Mouse (Mus musculus) gastrocnemius, adult 2 months (tissue): ENCODE measurements around the gene Cstb. TPM values are rescaled to one million over a fixed set of nuclear protein-coding genes. Genes with fewer than 3 reads are reported as not detected.
"Not testable (repeated sequence)": the region's sequence is repeated elsewhere in the genome, so short reads cannot be mapped to it uniquely, and the experiment has no call there.

ENCODE experiments used
- DNase-seq: peaks from one replicate; pipeline ENCODE4 v3.0.0; 2022
- H3K27ac ChIP-seq: fragments of 200-600 bp; 2 replicates; pipeline ENCODE4 v1.8.1; 2022; ENCODE audit warnings: mild to moderate bottlenecking
- H3K4me3 ChIP-seq: fragments of 200-600 bp; 2 replicates; pipeline ENCODE4 v1.8.1; 2022; ENCODE audit warnings: mild to moderate bottlenecking, moderate library complexity
- CTCF ChIP-seq: fragments of 200-600 bp; IDR thresholded peaks from 2 replicates; pipeline ENCODE4 v1.8.1; 2022; ENCODE audit warnings: antibody characterized with exemption, mild to moderate bottlenecking, moderate library complexity
- intact Hi-C: fragments of 180-260 bp; cut with DNase I; formaldehyde crosslinking; loops from one replicate; pipeline ENCODE4 v1.15.1; 2025
- total RNA-seq, 2 experiments: library from RNA; stranded (reverse); gene quantifications; 2 replicates each; pipeline ENCODE4 v1.2.3; 2021

The Cstb gene
- total RNA-seq, 2 experiments from 2014 or later, result 11.9 to 15.3 TPM

DNA sequence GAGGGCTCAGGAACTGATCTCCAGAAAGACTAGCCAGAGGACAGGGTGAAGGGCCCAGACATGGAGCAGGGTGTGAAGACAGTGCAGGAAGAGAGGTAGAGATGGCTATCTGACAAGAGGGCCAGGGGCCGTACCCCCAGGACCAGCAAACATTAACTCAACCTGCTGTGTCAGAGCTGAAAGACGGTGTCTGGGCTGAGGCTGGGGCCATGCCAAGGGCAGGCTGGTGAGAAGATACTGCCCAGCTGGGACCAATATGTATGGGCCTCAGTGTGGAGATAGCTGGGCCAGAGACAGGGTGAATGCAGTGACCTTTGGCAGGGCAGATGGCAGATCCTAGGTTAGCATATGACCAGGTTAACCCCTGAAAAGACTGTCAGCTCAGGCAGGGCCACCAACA lies 24.3 kb upstream of the Cstb start:
- intact Hi-C loops, result no loop called here
- no peak for DNase-seq
- Histone ChIP-seq H3K4me3 (no peak overlapping the region), H3K27ac (no peak overlapping the region)
- TF ChIP-seq CTCF, result no peak

DNA sequence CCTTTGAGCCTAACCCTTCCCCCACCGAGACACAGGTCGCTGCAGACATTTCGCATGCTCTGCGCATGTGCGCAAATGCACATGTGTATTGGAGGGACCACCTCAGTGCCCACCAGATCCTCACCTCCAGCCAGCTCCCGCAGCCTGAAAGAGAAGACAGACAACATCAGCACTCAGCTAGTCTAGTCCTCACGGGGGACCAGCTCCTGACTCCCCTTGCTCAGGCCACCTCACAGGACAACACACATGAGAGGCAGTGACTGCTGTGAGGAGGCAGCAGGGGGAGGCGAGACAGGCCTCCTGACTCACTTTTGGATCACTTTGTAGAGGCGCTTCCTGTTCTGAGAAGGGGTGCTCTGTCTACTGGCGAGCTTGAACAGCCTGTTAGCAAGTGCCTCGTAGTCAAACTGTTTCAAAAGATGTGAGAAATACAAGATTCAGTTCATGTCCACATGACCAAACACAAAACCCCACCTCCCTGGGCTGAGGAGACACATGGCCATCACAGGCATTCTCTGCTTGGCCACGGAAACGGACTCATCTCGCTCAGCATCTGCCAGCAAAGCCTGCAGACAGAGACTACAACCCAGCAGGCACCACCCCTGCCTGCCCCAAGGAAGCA lies 23.1 kb upstream of the Cstb start:
- intact Hi-C loops, result no loop called here
- Histone ChIP-seq H3K27ac (no peak overlapping the region), H3K4me3 (no peak overlapping the region)
- no peak for TF ChIP-seq CTCF
- DNase-seq, result no peak

DNA sequence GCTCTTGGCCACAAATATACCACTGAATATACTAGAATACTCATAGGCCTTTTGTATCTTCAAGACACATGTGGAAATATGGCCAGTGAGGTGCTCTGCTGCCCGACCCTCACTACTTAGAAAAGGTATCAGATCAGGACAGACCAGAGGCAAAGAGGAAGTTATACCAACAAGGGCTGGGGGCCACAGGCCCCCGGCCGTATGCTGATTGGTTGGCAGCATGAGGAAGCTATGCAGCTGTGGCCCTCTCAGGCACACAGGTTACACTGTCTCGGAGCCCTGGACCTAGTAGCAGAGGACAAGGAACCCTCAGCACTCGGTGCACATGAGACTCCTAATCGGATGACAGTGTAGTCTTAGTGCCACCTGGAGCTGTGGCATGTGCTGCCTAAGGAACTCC lies 19.3 kb upstream of the Cstb start:
- no peak for DNase-seq
- no peak for TF ChIP-seq CTCF
- Histone ChIP-seq H3K4me3 (no peak overlapping the region), H3K27ac (no peak overlapping the region)
- intact Hi-C loops, result no loop called here

DNA sequence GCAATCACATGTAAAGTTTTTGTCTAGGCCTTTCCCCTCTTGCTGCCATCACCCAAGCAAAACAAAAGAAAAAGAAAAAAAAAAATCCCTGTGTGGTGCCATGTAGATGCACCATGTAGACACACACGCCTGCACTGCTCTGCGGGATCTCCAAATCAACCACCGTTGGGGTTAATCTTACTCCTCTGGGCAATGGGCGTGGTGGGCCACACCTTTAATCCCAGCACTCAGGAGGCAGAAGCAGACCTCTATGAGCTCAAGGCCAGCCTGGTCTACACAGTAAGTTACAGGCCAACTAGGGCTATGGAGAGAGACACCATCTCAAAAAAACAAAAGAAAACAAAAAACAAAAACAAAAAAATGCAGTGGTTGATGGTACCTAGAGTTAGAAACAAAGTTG lies 18.3 kb upstream of the Cstb start:
- DNase-seq, result no peak
- intact Hi-C loops, result no loop called here
- TF ChIP-seq CTCF, result no peak
- Histone ChIP-seq H3K27ac (no peak overlapping the region), H3K4me3 (no peak overlapping the region)

DNA sequence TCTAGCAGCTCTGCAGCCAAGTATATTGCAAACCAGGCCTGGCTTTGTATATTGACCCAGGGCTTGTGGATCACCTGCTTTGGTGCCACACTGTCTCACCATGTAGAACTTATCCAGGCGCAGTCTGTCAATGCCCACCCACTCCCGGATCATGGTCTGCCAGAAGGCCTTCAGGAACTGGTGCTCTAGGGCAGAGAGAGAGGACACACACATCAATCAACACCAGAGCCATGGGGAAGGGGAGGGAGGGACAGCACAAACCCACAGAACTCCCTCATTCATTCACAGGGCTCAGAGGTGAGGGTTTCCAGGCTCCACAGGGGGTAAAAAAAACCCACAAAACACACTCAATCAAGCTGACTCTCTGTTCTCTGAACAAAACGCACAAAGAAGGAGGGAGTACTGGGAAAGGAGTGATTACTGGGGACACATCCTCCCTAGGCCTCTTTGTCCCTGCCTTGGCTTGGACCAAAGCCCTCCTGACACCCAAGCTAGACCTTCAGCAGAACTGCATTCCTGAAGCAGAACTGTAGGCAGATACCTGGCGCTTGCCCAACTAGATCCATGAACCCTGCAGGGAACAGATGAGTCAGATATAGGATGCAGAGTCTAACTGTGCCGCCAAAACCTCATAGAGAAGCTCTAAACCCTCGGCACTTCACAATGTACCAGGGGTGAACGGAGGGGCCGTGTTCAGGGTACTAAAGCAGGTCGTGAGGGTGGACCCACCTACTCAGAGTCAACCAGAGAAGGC lies 16.3 kb upstream of the Cstb start:
- no peak for TF ChIP-seq CTCF
- no peak for DNase-seq
- intact Hi-C loops, result no loop called here
- H3K4me3 ChIP-seq, result no peak overlapping the region
- no peak overlapping the region for H3K27ac ChIP-seq

DNA sequence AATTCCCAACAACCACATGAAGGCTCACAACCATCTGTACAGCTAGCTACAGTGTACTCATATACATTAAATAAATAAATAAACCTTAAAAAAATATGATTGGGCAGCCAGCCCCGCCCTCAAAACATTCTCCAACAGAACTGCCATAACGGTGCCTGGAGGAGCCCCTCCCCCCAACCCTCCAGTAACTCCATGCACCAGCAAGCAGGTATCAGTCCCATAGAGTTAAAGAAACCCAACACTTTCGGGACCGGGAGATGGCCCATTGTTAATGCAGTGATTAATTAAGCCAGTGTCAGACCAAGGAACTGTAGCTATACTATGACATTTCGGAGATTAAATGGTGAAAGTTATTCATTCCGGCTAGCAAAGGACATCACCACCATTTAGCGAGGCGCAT lies 13.6 kb upstream of the Cstb start:
- Histone ChIP-seq H3K4me3 (peak overlapping the region; percentile 81), H3K27ac (peak overlapping the region; percentile 94)
- DNase-seq, result no peak
- intact Hi-C loops, result no loop called here
- TF ChIP-seq CTCF, result no peak

DNA sequence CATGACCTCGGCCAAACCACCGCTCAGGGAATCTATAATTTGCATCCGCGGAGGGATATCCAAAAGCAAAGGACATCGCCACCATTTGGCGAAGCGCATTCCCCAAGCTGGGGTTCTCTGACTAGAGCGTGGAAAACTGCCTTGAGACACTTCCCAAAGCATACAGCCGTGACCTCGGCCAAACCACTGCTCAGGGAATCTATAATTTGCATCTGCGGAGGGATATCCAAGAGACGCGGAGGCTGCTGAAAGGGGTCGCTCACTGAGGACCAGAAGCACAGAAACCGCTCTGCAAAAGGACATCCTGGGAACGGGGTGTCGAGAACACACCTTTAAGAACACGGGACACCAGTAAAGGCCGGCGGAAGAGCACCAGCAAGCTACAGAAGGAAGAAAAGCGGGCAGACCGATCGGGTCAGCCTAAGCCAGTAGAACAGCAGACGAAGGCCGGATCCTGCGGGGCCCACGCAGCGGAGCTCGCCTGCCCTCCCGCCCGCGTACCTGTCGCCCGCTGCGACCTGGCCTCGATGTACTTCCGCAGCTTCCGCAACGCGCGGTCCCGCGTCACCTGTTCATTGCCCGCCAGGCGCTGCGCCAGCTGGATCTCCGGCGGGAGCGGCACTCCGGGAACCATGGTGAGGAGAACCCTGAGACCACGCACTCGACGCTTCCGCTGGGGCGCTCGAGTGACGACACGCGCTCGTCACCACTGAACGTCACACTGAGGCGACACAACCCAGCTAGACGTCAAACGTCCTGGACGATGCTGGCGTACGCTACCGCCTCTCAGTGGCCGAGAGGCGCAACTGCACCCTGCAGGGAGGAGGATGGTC lies 12.9 kb upstream of the Cstb start, which contains the start of gene Rrp1:
Rrp1 (minus strand) TSS at position 725 of the 833 bp plus-strand sequence.
- intact Hi-C loops, result no loop called here
- peak within 1 kb of the TSS; percentile 94 for H3K27ac ChIP-seq
- DNase-seq, result peak; percentile 92
- peak; percentile 100; the same call in 1 of the 2 replicates for TF ChIP-seq CTCF
- H3K4me3 ChIP-seq, result peak within 1 kb of the TSS; percentile 81

DNA sequence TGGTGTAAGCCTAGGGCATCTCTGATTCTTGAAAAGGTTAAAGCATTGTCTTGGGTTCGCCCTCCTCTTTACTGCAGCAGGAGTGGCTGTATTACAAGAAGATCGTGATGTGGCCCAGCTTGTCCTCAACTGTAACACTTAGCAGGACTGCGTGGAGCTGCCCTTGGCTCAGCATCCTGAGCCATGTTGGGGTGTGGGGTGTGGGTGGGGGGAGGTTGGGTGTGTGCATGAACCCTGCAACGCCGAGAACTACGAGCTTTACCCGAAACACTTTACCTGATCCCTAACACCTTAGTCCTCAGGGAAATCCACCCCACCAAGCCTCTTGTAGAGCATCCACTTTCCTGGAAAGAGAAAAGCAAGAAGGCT lies 12.3 kb upstream of the Cstb start:
- no peak for DNase-seq
- Histone ChIP-seq H3K27ac (peak overlapping the region; percentile 94), H3K4me3 (peak overlapping the region; percentile 81)
- no peak for TF ChIP-seq CTCF
- intact Hi-C loops, result no loop called here

DNA sequence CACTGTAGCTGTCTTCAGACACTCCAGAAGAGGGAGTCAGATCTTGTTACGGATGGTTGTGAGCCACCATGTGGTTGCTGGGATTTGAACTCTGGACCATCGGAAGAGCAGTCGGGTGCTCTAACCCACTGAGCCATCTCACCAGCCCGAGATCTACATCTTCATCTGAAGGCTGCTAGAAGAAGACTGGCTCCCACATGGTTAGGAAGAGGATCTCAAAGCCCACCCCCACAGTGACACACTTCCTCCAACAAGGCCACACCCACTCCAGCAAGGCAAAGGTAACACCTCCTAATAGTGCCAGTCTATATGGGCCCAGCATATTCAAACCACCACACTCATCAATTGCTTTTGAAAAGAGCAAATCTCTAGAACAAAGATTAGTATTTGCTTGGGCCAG lies 10.5 kb upstream of the Cstb start:
- DNase-seq, H3K27ac ChIP-seq, intact Hi-C loops, H3K4me3 ChIP-seq: not testable (repeated sequence)

DNA sequence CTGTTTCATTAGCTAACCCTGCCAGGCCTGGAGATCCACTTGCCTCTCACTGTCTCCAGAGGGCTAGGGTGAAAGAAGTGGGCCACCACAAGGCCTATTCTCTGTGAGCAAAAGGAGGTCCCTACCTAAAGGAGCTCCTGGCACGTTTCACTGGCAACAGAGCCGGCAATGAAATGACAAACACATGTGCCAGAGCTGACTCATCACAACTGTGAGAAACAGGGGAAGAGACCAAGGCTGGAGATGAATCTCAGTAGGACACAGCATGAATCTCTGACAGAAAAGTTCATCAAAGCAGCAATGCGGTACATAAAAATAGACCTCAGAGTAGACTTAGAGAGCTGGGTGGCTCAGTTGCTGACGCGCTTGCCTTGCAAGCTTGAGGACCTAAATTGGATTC lies 7.6 kb upstream of the Cstb start:
- intact Hi-C loops, result no loop called here
- DNase-seq, result no peak
- TF ChIP-seq CTCF, result no peak
- Histone ChIP-seq H3K27ac (no peak overlapping the region), H3K4me3 (no peak overlapping the region)

DNA sequence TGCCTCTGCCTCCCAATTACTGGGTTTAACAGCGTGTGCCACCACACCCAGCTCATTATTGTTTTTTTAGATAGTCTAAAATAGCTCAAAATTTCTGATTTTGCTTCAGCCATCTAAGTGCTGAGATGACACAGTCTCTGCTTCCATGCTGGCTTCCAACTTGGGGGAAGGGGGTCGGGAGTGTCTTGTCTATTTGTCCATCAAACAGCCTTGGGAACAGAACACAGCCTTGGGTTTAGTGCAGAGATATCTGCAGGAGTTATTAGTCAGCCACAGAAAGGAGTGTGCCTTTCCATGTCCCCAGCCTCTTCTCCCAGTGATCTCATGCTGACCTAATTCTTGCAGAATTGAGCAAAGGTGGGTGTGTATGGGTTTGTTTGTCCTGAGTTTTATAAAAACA lies 6.7 kb upstream of the Cstb start:
- no peak for DNase-seq
- intact Hi-C loops, result no loop called here
- TF ChIP-seq CTCF, result no peak
- Histone ChIP-seq H3K27ac (no peak overlapping the region), H3K4me3 (no peak overlapping the region)

DNA sequence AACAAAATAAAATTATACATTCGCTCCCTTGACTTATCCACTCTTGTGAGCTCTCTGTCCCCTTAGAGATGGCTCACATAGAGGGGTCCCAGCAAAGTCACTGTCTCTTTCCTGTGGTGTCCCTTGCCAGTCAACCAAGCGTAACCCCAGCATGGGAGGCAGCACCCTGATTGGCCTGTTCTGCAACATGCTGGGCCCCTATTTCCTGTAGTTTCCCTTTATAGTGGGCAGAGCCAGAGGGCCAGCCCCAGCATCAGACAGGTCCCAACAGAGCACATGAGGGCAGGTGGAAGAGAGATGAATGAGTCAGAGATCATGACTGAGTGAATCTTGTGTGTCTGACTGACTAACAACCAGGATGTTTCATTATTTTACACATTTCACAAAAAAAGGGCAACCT lies 4.5 kb upstream of the Cstb start:
- no peak for DNase-seq
- H3K4me3 ChIP-seq, result no peak overlapping the region

DNA sequence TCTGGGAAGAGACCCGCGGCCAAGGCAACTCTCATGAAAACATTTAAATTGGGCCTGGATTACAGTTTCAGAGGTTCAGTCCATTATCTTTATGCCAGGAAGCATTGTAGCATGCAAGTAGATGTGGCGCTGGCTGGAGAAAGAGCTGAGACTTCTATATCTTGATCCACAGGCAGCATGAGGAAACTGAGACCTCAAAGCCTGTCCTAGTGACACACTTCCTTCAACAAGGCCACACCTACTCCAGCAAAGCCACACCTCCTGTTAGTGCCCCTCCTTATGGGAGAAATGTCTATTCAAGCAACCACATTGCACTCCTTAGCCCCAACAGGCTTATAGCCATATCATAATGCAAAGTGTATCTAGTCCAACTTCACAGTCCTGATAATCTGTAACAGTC lies 2.9 kb upstream of the Cstb start:
- DNase-seq, result no peak
- no peak overlapping the region for H3K27ac ChIP-seq
- intact Hi-C loops, result no loop called here
- H3K4me3 ChIP-seq, result no peak overlapping the region
- no peak for TF ChIP-seq CTCF

More for the DNA sequence above, 4.5 kb upstream of the Cstb start:
- no peak overlapping the region for H3K27ac ChIP-seq
- intact Hi-C loops, result no loop called here
- TF ChIP-seq CTCF, result no peak
